Comparison of ENCODE assay signal across 9 mouse cellular contexts in genomic region chr6:140081739-140082138, GRCm38 (mm10). TPM values are rescaled to one million over a fixed set of nuclear protein-coding genes. Genes with fewer than 3 reads are reported as not detected.
A peak's percentile ranks its signal among the peaks of the same experiment; 100 is the strongest.
DNase-seq lines count a peak whose midpoint lies in the region; ATAC-seq and TF ChIP-seq lines count a peak whose summit lies in the region.
"Had no signal": no experiment of that assay in that cellular context is flagged by ENCODE, and none has a peak within 500 bp of the region (broad histone marks: within the 10 kb centered on the region; RNA-seq: fewer than 3 reads in every experiment).

No protein-coding gene starts in this region.

- no peak overlapping the region for H3K9ac ChIP-seq in heart, postnatal 0 days (replicated peaks; ENCODE audit: low read depth, low read length)
- no peak overlapping the region for H3K9ac ChIP-seq in neural tube, embryonic 11.5 days (ENCODE audit: low read length)
- no peak overlapping the region for H3K9ac ChIP-seq in neural tube, embryonic 15.5 days (replicated peaks)

- WGBS in heart, postnatal 0 days, result 65% methylated on average over 3 of the region's 3 CpGs
- 74% methylated on average over 3 of the region's 3 CpGs for WGBS in neural tube, embryonic 11.5 days
- WGBS in neural tube, embryonic 15.5 days, result 78% methylated on average over 3 of the region's 3 CpGs

- no peaks in the 10 kb centered on the region for H3K27me3 ChIP-seq in heart, postnatal 0 days (ENCODE audit: control insufficient read depth, insufficient read depth, low read length)
- H3K27me3 ChIP-seq in neural tube, embryonic 11.5 days (ENCODE audit: control insufficient read depth, insufficient read depth, low read length), result no peaks in the 10 kb centered on the region
- no peaks in the 10 kb centered on the region for H3K27me3 ChIP-seq in neural tube, embryonic 15.5 days (replicated peaks)

- H3K4me1 ChIP-seq in heart, postnatal 0 days (ENCODE audit: control insufficient read depth, insufficient read depth), result no peaks in the 10 kb centered on the region
- no peaks in the 10 kb centered on the region for H3K4me1 ChIP-seq in neural tube, embryonic 11.5 days (ENCODE audit: control insufficient read depth, insufficient read depth, low read length)
- no peaks in the 10 kb centered on the region for H3K4me1 ChIP-seq in neural tube, embryonic 15.5 days

- intact Hi-C loops in heart, postnatal 10 days (cut with DNase I), result no loop called here

- ATAC-seq in heart, postnatal 0 days (ENCODE audit: insufficient read depth, low read depth), result no peak
- peak; percentile 60 for ATAC-seq in neural tube, embryonic 11.5 days (ENCODE audit: insufficient read depth, low FRiP score, low TSS enrichment)
- no peak for ATAC-seq in neural tube, embryonic 15.5 days (ENCODE audit: low FRiP score)
- peak; percentile 20; the same call in 1 of the 2 replicates for ATAC-seq in granulocyte monocyte progenitor cell, adult 5-6 weeks (replicated peaks; ENCODE audit: poor library complexity, severe bottlenecking)

- H3K4me2 ChIP-seq in heart, postnatal 0 days (ENCODE audit: low read depth, low read length), result no peak overlapping the region
- H3K4me2 ChIP-seq in neural tube, embryonic 11.5 days (ENCODE audit: low read depth), result no peak overlapping the region
- H3K4me2 ChIP-seq in neural tube, embryonic 15.5 days, result no peak overlapping the region

- peak; percentile 27; the same call in 1 of the 2 replicates for TF ChIP-seq CTCF in heart, postnatal 0 days (IDR thresholded peaks at IDR 0.05; ENCODE audit: low read depth)

- H3K36me3 ChIP-seq in heart, postnatal 0 days (replicated peaks; ENCODE audit: control insufficient read depth, insufficient read depth, low read length), result no peaks in the 10 kb centered on the region
- no peaks in the 10 kb centered on the region for H3K36me3 ChIP-seq in neural tube, embryonic 11.5 days (ENCODE audit: control insufficient read depth, insufficient read depth, low read length)
- no peaks in the 10 kb centered on the region for H3K36me3 ChIP-seq in neural tube, embryonic 15.5 days

- H3K27ac ChIP-seq in heart, postnatal 0 days (ENCODE audit: low read depth), result no peak overlapping the region
- H3K27ac ChIP-seq in neural tube, embryonic 11.5 days (ENCODE audit: low read depth, low read length), result no peak overlapping the region
- H3K27ac ChIP-seq in neural tube, embryonic 15.5 days (replicated peaks), result no peak overlapping the region

- no peak overlapping the region for H3K4me3 ChIP-seq in heart, postnatal 0 days (ENCODE audit: low read depth, low read length)
- no peak overlapping the region for H3K4me3 ChIP-seq in neural tube, embryonic 11.5 days (ENCODE audit: low read depth, low read length)
- H3K4me3 ChIP-seq in neural tube, embryonic 15.5 days (replicated peaks), result no peak overlapping the region

- no peak for DNase-seq in heart, postnatal 0 days (ENCODE audit: low spot score)
- no peak for DNase-seq in heart, postnatal 10 days
- DNase-seq in neural tube, embryonic 11.5 days (ENCODE audit: low spot score), result no peak
- peak; percentile 41 for DNase-seq in retina, embryonic 14.5 days (ENCODE audit: low spot score)
- no peak for DNase-seq in cerebellum, adult 11-12 months
- DNase-seq in left cerebral cortex, adult 9 months (ENCODE audit: low spot score in 2 of 2), result no peak

- H3K9me3 ChIP-seq in heart, postnatal 0 days (replicated peaks; ENCODE audit: control insufficient read depth, low read length), result no peaks in the 10 kb centered on the region
- H3K9me3 ChIP-seq in neural tube, embryonic 11.5 days (ENCODE audit: control insufficient read depth, low read length), result no peaks in the 10 kb centered on the region
- H3K9me3 ChIP-seq in neural tube, embryonic 15.5 days (replicated peaks), result no peaks in the 10 kb centered on the region

- TF ChIP-seq EP300 in heart, postnatal 0 days (IDR thresholded peaks at IDR 0.05; ENCODE audit: low read depth), result no peak

RNA-seq across cellular contexts. Expression of gene Plcz1, which starts 40.5 kb away (rescaled TPM):
- not detected in 2 replicates for total RNA-seq in heart, postnatal 0 days (2014; rRNA removed; ENCODE audit: low replicate concordance)
- polyA plus RNA-seq in heart, postnatal 0 days (2015; fragmentation: Nextera tagmentation; extraction: Ambion mirVana), result not detected in 2 replicates
- total RNA-seq in heart, postnatal 10 days (2021), result not detected
- polyA plus RNA-seq in neural tube, embryonic 11.5 days (2014; fragmentation: Nextera tagmentation; extraction: Ambion mirVana), result not detected in 2 replicates
- polyA plus RNA-seq in neural tube, embryonic 15.5 days (2015; fragmentation: Nextera tagmentation; extraction: Ambion mirVana), result 0.08 and 0.22 TPM in 2 replicates
- not detected in 2 replicates for total RNA-seq in granulocyte monocyte progenitor cell, adult 5-6 weeks (2014; fragmentation: Nextera tagmentation)
- total RNA-seq in granulocyte monocyte progenitor cell, adult 5-6 weeks (2017), result not detected in 2 replicates

RNA-seq across cellular contexts. Expression of gene Capza3, which starts 40.7 kb away (rescaled TPM):
- total RNA-seq in heart, postnatal 0 days (2014; rRNA removed; ENCODE audit: low replicate concordance), result not detected in 2 replicates
- not detected in 2 replicates for polyA plus RNA-seq in heart, postnatal 0 days (2015; fragmentation: Nextera tagmentation; extraction: Ambion mirVana)
- total RNA-seq in heart, postnatal 10 days (2021), result not detected
- not detected in 2 replicates for polyA plus RNA-seq in neural tube, embryonic 11.5 days (2014; fragmentation: Nextera tagmentation; extraction: Ambion mirVana)
- polyA plus RNA-seq in neural tube, embryonic 15.5 days (2015; fragmentation: Nextera tagmentation; extraction: Ambion mirVana), result not detected in 2 replicates
- total RNA-seq in granulocyte monocyte progenitor cell, adult 5-6 weeks (2014; fragmentation: Nextera tagmentation), result not detected in 2 replicates
- total RNA-seq in granulocyte monocyte progenitor cell, adult 5-6 weeks (2017), result not detected in 2 replicates
- total RNA-seq: left cerebral cortex, adult 8-10 months had no signal

Comparison
In these comparisons a context has a peak if more than half of its experiments do, and no peak if none do; other contexts are left out.
1. ATAC-seq: peak in neural tube, embryonic 11.5 days (single experiment) and granulocyte monocyte progenitor cell, adult 5-6 weeks (single experiment); none in heart, postnatal 0 days (single experiment) and neural tube, embryonic 15.5 days (single experiment).